Mouse (Mus musculus): ENCODE data around the gene Dtl. TPM values are rescaled to one million over a fixed set of nuclear protein-coding genes. Genes with fewer than 3 reads are reported as not detected.

The Dtl gene
- 9.0 and 9.2 TPM in 2 replicates for polyA plus RNA-seq (2015; fragmentation: Nextera tagmentation; extraction: Ambion mirVana)

GRCm38 (mm10) chr1:191575458-191576247 lies at the start of gene Dtl, which contains the start of gene Ints7:
Gene Dtl (minus strand): TSS chr1:191575544.
Gene Ints7 (plus strand): TSS chr1:191575636.
- peak within 1 kb of the TSS; percentile 96 for H3K4me2 ChIP-seq
- no peaks in the 10 kb centered on the region for H3K36me3 ChIP-seq
- ATAC-seq (ENCODE audit: low FRiP score, low read depth) = peak; percentile 99
- peaks cover 33% of the 10 kb centered on the region for H3K4me1 ChIP-seq (replicated peaks)
- WGBS = under 1% methylated on average over 70 of the region's 70 CpGs
- H3K27ac ChIP-seq (replicated peaks) = peak within 1 kb of the TSS; percentile 95
- no peaks in the 10 kb centered on the region for H3K27me3 ChIP-seq
- no peaks in the 10 kb centered on the region for H3K9me3 ChIP-seq
- H3K4me3 ChIP-seq = peak within 1 kb of the TSS; percentile 80
- peak within 1 kb of the TSS; percentile 64 for H3K9ac ChIP-seq

GRCm38 (mm10) chr1:191625026-191625425 lies 49.7 kb upstream of the Dtl start:
- no peaks in the 10 kb centered on the region for H3K9me3 ChIP-seq
- H3K36me3 ChIP-seq = peaks cover 15% of the 10 kb centered on the region
- ATAC-seq (ENCODE audit: low FRiP score, low read depth) = no peak
- H3K9ac ChIP-seq = no peak overlapping the region
- H3K27me3 ChIP-seq = no peaks in the 10 kb centered on the region
- H3K4me1 ChIP-seq (replicated peaks) = no peaks in the 10 kb centered on the region
- no peak overlapping the region for H3K27ac ChIP-seq (replicated peaks)
- no peak overlapping the region for H3K4me2 ChIP-seq
- no peak overlapping the region for H3K4me3 ChIP-seq
- 75% methylated on average over 6 of the region's 6 CpGs for WGBS

GRCm38 (mm10) chr1:191624492-191624891 lies 49.1 kb upstream of the Dtl start:
- ATAC-seq (ENCODE audit: low FRiP score, low read depth) = no peak
- no peak overlapping the region for H3K9ac ChIP-seq

GRCm38 (mm10) chr1:191622801-191623200 lies 47.5 kb upstream of the Dtl start:
- Histone ChIP-seq H3K9me3 (no peaks in the 10 kb centered on the region), H3K4me3 (no peak overlapping the region), H3K27me3 (no peaks in the 10 kb centered on the region), H3K4me2 (no peak overlapping the region), H3K36me3 (peaks cover 31% of the 10 kb centered on the region), H3K4me1 (replicated peaks) (no peaks in the 10 kb centered on the region), H3K9ac (no peak overlapping the region), H3K27ac (replicated peaks) (no peak overlapping the region)
- ATAC-seq (ENCODE audit: low FRiP score, low read depth) = no peak
- WGBS = 92% methylated on average over 8 of the region's 8 CpGs

More at GRCm38 (mm10) chr1:191624492-191624891, 49.1 kb upstream of the Dtl start:
- Histone ChIP-seq H3K9me3 (no peaks in the 10 kb centered on the region), H3K36me3 (peaks cover 21% of the 10 kb centered on the region), H3K4me3 (no peak overlapping the region), H3K27ac (replicated peaks) (no peak overlapping the region), H3K4me1 (replicated peaks) (no peaks in the 10 kb centered on the region), H3K27me3 (no peaks in the 10 kb centered on the region), H3K4me2 (no peak overlapping the region)
- 80% methylated on average over 6 of the region's 6 CpGs for WGBS

GRCm38 (mm10) chr1:191621096-191621495 lies 45.8 kb upstream of the Dtl start:
- Histone ChIP-seq H3K4me3 (no peak overlapping the region), H3K36me3 (peaks cover 44% of the 10 kb centered on the region), H3K4me2 (no peak overlapping the region), H3K27ac (replicated peaks) (no peak overlapping the region), H3K9ac (no peak overlapping the region), H3K27me3 (no peaks in the 10 kb centered on the region), H3K9me3 (no peaks in the 10 kb centered on the region), H3K4me1 (replicated peaks) (no peaks in the 10 kb centered on the region)
- WGBS = 95% methylated on average over 8 of the region's 8 CpGs
- ATAC-seq (ENCODE audit: low FRiP score, low read depth) = no peak

- peaks cover 70% of the 10 kb centered on the region for H3K36me3 ChIP-seq
- no peak overlapping the region for H3K4me2 ChIP-seq
- no peak overlapping the region for H3K4me3 ChIP-seq
- ATAC-seq (ENCODE audit: low FRiP score, low read depth) = no peak
- WGBS = 94% methylated on average over 12 of the region's 12 CpGs
- no peak overlapping the region for H3K9ac ChIP-seq
- no peaks in the 10 kb centered on the region for H3K4me1 ChIP-seq (replicated peaks)
- H3K9me3 ChIP-seq = no peaks in the 10 kb centered on the region
- H3K27me3 ChIP-seq = no peaks in the 10 kb centered on the region
- H3K27ac ChIP-seq (replicated peaks) = no peak overlapping the region
Observed at GRCm38 (mm10) chr1:191618067-191618766, 42.9 kb upstream of the Dtl start.

- Histone ChIP-seq H3K27ac (replicated peaks) (no peak overlapping the region), H3K4me2 (no peak overlapping the region), H3K4me1 (replicated peaks) (no peaks in the 10 kb centered on the region), H3K36me3 (peaks cover 76% of the 10 kb centered on the region), H3K4me3 (no peak overlapping the region), H3K27me3 (no peaks in the 10 kb centered on the region), H3K9ac (no peak overlapping the region), H3K9me3 (no peaks in the 10 kb centered on the region)
- 95% methylated on average over 3 of the region's 3 CpGs for WGBS
- ATAC-seq (ENCODE audit: low FRiP score, low read depth) = no peak
Observed at GRCm38 (mm10) chr1:191617589-191617988, 42.2 kb upstream of the Dtl start.

- no peak overlapping the region for H3K27ac ChIP-seq (replicated peaks)
- no peak overlapping the region for H3K4me2 ChIP-seq
- no peak overlapping the region for H3K9ac ChIP-seq
- no peaks in the 10 kb centered on the region for H3K9me3 ChIP-seq
- no peak overlapping the region for H3K4me3 ChIP-seq
- ATAC-seq (ENCODE audit: low FRiP score, low read depth) = no peak
- 67% methylated on average over 8 of the region's 8 CpGs for WGBS
- no peaks in the 10 kb centered on the region for H3K27me3 ChIP-seq
- H3K36me3 ChIP-seq = peaks cover 81% of the 10 kb centered on the region
- H3K4me1 ChIP-seq (replicated peaks) = no peaks in the 10 kb centered on the region
Observed at GRCm38 (mm10) chr1:191616245-191616644, 40.9 kb upstream of the Dtl start.

- Histone ChIP-seq H3K4me3 (no peak overlapping the region), H3K4me1 (replicated peaks) (no peaks in the 10 kb centered on the region), H3K9me3 (no peaks in the 10 kb centered on the region), H3K27ac (replicated peaks) (no peak overlapping the region), H3K4me2 (no peak overlapping the region), H3K27me3 (no peaks in the 10 kb centered on the region), H3K9ac (no peak overlapping the region), H3K36me3 (peaks cover 84% of the 10 kb centered on the region)
- WGBS = 89% methylated on average over 16 of the region's 16 CpGs
- no peak for ATAC-seq (ENCODE audit: low FRiP score, low read depth)
Observed at GRCm38 (mm10) chr1:191612877-191613276, 37.5 kb upstream of the Dtl start.

- H3K4me2 ChIP-seq = no peak overlapping the region
- no peak overlapping the region for H3K4me3 ChIP-seq
- H3K27me3 ChIP-seq = no peaks in the 10 kb centered on the region
- H3K9ac ChIP-seq = no peak overlapping the region
- no peak overlapping the region for H3K27ac ChIP-seq (replicated peaks)
- ATAC-seq (ENCODE audit: low FRiP score, low read depth) = no peak
- no peaks in the 10 kb centered on the region for H3K9me3 ChIP-seq
- no peaks in the 10 kb centered on the region for H3K4me1 ChIP-seq (replicated peaks)
- H3K36me3 ChIP-seq = peaks cover 88% of the 10 kb centered on the region
- 88% methylated on average over 9 of the region's 9 CpGs for WGBS
Observed at GRCm38 (mm10) chr1:191611686-191612085, 36.3 kb upstream of the Dtl start.

- Histone ChIP-seq H3K27me3 (no peaks in the 10 kb centered on the region), H3K9ac (no peak overlapping the region), H3K36me3 (peaks cover 88% of the 10 kb centered on the region), H3K4me2 (no peak overlapping the region), H3K27ac (replicated peaks) (no peak overlapping the region), H3K9me3 (no peaks in the 10 kb centered on the region), H3K4me3 (no peak overlapping the region), H3K4me1 (replicated peaks) (no peaks in the 10 kb centered on the region)
- no peak for ATAC-seq (ENCODE audit: low FRiP score, low read depth)
- WGBS = 95% methylated on average over 7 of the region's 7 CpGs
Observed at GRCm38 (mm10) chr1:191610357-191610756, 35.0 kb upstream of the Dtl start.

GRCm38 (mm10) chr1:191609578-191609977 lies 34.2 kb upstream of the Dtl start:
- Histone ChIP-seq H3K4me1 (replicated peaks) (no peaks in the 10 kb centered on the region), H3K27me3 (no peaks in the 10 kb centered on the region), H3K4me2 (no peak overlapping the region), H3K36me3 (peaks cover 87% of the 10 kb centered on the region), H3K9ac (no peak overlapping the region), H3K9me3 (no peaks in the 10 kb centered on the region), H3K4me3 (no peak overlapping the region), H3K27ac (replicated peaks) (no peak overlapping the region)
- WGBS = 96% methylated on average over 1 of the region's 1 CpGs
- ATAC-seq (ENCODE audit: low FRiP score, low read depth) = no peak

All from hindbrain, embryonic 15.5 days (tissue).